Mouse (Mus musculus) liver, adult 2 months (tissue): Measurements from ENCODE around the gene Suv39h2. TPM values are rescaled to one million over a fixed set of nuclear protein-coding genes. Genes with fewer than 3 reads are reported as not detected.

ENCODE experiments used
- DNase-seq: peaks from one replicate; pipeline ENCODE4 v3.0.0-alpha.2; 2011; ENCODE audit warnings: low read depth, low spot score; ENCODE audit errors: extremely low read depth
- H3K27ac ChIP-seq: fragments of 200-500 bp; replicated peaks from 2 replicates; pipeline ENCODE4 v1.5.1; 2012; ENCODE audit warnings: low read depth, mild to moderate bottlenecking, control low read depth, inconsistent platforms, low read length; ENCODE audit not compliant: insufficient read depth
- H3K27me3 ChIP-seq: fragments of 200-500 bp; 2 replicates; pipeline ENCODE4 v1.6.1; 2012; ENCODE audit warnings: mild to moderate bottlenecking, moderate library complexity, low read length, inconsistent platforms; ENCODE audit not compliant: control insufficient read depth, insufficient read depth
- H3K36me3 ChIP-seq: fragments of 200-500 bp; 2 replicates; pipeline ENCODE4 v1.6.1; 2012; ENCODE audit warnings: low read length, inconsistent platforms; ENCODE audit not compliant: control insufficient read depth, insufficient read depth
- H3K4me1 ChIP-seq: fragments of 200-500 bp; 2 replicates; pipeline ENCODE4 v1.6.1; 2011; ENCODE audit warnings: low read length; ENCODE audit not compliant: control insufficient read depth, insufficient read depth
- H3K4me3 ChIP-seq: fragments of 200-500 bp; 2 replicates; pipeline ENCODE4 v1.5.1; 2011; ENCODE audit warnings: low read depth, mild to moderate bottlenecking, control low read depth, low read length, moderate library complexity; ENCODE audit not compliant: insufficient read depth
- H3K79me2 ChIP-seq: fragments of 200-500 bp; 2 replicates; pipeline ENCODE4 v1.6.1; 2012; ENCODE audit warnings: inconsistent platforms, mild to moderate bottlenecking, low read length, moderate library complexity; ENCODE audit not compliant: control insufficient read depth, insufficient read depth
- H3K9ac ChIP-seq: fragments of 200-500 bp; 2 replicates; pipeline ENCODE4 v1.6.1; 2012; ENCODE audit warnings: low read depth, mild to moderate bottlenecking, control low read depth, inconsistent platforms, low read length
- CTCF ChIP-seq: fragments of 200-500 bp; IDR thresholded peaks from 2 replicates; pipeline ENCODE4 v1.5.1; 2011; ENCODE audit warnings: low read depth, low read length, control low read depth
- POLR2A ChIP-seq: fragments of 200-500 bp; IDR thresholded peaks from 2 replicates; pipeline ENCODE4 v1.6.1; 2011; ENCODE audit warnings: low read length, control low read depth; ENCODE audit not compliant: insufficient read depth; ENCODE audit errors: extremely low read depth
- WGBS: fragments of 180-500 bp; shearing (Covaris S2); methylation state at CpG from one replicate; pipeline ENCODE4 v1.1.7; 2018; 5-methylcytosine and 5-hydroxymethylcytosine counted together
- polyA plus RNA-seq: library from polyadenylated mRNA; depleted of rRNA; stranded (reverse); fragments of >200 nt; gene quantifications from 2 replicates; pipeline ENCODE4 v1.2.3, GENCODE M21; 2012; rRNA removed
- total RNA-seq: library from RNA; depleted of rRNA; stranded (reverse); fragments of >200 nt; gene quantifications from 2 replicates; pipeline ENCODE4 v1.2.3, GENCODE M21; 2014; rRNA removed

The Suv39h2 gene
- 0.27 and 0.46 TPM in 2 replicates for total RNA-seq
- 0.12 and 0.13 TPM in 2 replicates for polyA plus RNA-seq

- Histone ChIP-seq H3K4me1 (peaks cover 7% of the 10 kb centered on the region), H3K27me3 (no peaks in the 10 kb centered on the region), H3K36me3 (no peaks in the 10 kb centered on the region), H3K4me3 (peak within 1 kb of the TSS; percentile 65), H3K27ac (peak within 1 kb of the TSS; percentile 14; the same call in 1 of the 2 replicates), H3K9ac (peak within 1 kb of the TSS; percentile 84), H3K79me2 (no peaks in the 10 kb centered on the region)
- peak; percentile 76 for DNase-seq
- TF ChIP-seq CTCF (no peak), POLR2A (peak; percentile 51; the same call in 1 of the 2 replicates)
- WGBS: under 1% methylated on average over 42 of the region's 42 CpGs
Measured at GRCm38 (mm10) chr2:3474861-3475283, at the start of gene Suv39h2. Gene Suv39h2 (minus strand): TSS chr2:3475031.

- DNase-seq: no peak
- Histone ChIP-seq H3K36me3 (no peaks in the 10 kb centered on the region), H3K79me2 (no peaks in the 10 kb centered on the region), H3K9ac (no peak overlapping the region), H3K27me3 (no peaks in the 10 kb centered on the region), H3K4me1 (no peaks in the 10 kb centered on the region), H3K27ac (no peak overlapping the region), H3K4me3 (no peak overlapping the region)
- WGBS: 86% methylated on average over 4 of the region's 4 CpGs
- TF ChIP-seq CTCF: no peak
- no peak for TF ChIP-seq POLR2A
Measured at GRCm38 (mm10) chr2:3522558-3522957, 47.7 kb upstream of the Suv39h2 start.

DNA sequence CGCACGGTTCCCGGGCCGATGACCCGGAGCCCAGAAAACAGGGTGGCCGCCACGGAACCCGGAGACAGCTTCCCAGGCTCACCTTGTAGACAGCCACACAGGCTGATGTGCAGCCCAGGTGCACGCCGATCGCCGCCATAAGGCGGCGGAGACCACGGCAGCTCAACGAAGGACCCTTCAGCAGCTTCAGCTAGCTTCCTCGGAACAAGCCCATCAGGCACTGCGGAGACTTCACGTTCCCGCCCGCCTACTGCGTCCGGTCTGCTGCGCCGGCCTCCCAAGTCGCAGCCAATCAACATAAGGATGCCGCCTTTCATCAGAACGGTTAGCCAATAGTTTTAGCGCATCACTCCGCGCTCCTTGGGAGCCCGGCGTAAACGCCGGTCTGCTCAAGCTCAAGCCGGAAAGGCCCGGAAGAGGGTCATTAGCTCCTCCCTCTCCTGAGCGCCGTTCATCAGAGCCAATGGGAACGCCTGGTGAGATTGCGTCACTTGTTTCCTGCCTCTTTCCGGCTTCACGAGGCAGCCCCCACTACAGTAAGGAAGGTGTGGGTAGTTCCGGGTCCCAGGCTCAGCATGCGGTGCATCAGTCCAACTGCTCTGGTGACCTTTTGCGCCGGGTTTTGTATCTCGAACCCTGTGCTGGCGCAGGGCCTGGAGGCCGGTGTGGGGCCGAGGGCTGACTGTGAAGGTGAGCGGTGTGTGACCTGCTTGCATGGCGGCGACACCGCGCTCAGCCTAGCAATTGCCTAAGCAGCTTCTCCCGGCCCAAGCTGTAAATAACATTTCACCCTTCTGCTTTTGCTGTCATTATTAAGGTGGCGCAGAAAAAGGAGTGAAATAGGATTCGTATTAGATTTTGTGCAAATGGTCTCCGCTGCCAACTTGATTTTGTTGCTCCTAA lies 38.0 kb upstream of the Suv39h2 start, which contains the start of the genes Gm45902, Hspa14 and Cdnf:
Gene Gm45902, minus strand, starts transcription at position 239 of the 903 bp plus-strand sequence.
Gene Hspa14, minus strand, starts transcription at position 263 of the 903 bp plus-strand sequence.
Gene Cdnf, plus strand, starts transcription at position 479 of the 903 bp plus-strand sequence.
- TF ChIP-seq CTCF: no peak
- peak; percentile 78 for TF ChIP-seq POLR2A
- H3K4me3 ChIP-seq: peak within 1 kb of the TSS; percentile 78
- WGBS: under 1% methylated on average over 60 of the region's 60 CpGs

DNA sequence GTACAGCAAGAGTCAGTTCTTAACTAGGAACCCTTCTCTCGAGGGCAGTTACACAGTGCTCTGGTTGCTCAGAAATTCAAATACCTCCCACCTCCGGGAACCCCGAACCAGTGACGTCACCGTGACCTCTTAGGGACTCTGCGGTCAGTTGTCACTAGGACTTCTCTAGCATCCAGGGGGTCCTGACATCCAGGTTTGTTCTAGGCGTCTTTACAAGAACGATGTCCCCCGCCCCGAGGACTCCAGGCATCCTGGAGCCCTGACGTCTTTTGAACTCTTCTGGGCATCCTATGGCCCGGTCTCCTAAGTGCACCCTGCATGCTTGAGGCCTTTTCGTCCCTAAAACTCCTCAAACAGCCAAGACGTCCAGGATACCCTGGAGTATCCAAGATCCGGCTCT lies 37.2 kb upstream of the Suv39h2 start:
- H3K36me3 ChIP-seq: peaks cover 14% of the 10 kb centered on the region; the same call in 1 of the 2 replicates
- H3K4me1 ChIP-seq: peaks cover 4% of the 10 kb centered on the region; the same call in 1 of the 2 replicates
- DNase-seq: peak; percentile 15
- TF ChIP-seq POLR2A: no peak
- no peak for TF ChIP-seq CTCF
- H3K27me3 ChIP-seq: no peaks in the 10 kb centered on the region
- peak overlapping the region; percentile 78 for H3K4me3 ChIP-seq
- H3K27ac ChIP-seq: 0 out of 2 replicates have a peak overlapping the region, but pooled peaks have one; percentile 24
- peak overlapping the region; percentile 75 for H3K9ac ChIP-seq
- WGBS: under 1% methylated on average over 15 of the region's 15 CpGs
- no peaks in the 10 kb centered on the region; the same call in 1 of the 2 replicates for H3K79me2 ChIP-seq

More for the DNA sequence above, 38.0 kb upstream of the Suv39h2 start, which contains the start of the genes Gm45902, Hspa14 and Cdnf:
- Histone ChIP-seq H3K9ac (peak within 1 kb of the TSS; percentile 75), H3K27me3 (no peaks in the 10 kb centered on the region), H3K79me2 (no peaks in the 10 kb centered on the region; the same call in 1 of the 2 replicates), H3K27ac (peak within 1 kb of the TSS; percentile 59), H3K4me1 (peaks cover 4% of the 10 kb centered on the region; the same call in 1 of the 2 replicates), H3K36me3 (peaks cover 14% of the 10 kb centered on the region; the same call in 1 of the 2 replicates)
- DNase-seq: peak; percentile 98

DNA sequence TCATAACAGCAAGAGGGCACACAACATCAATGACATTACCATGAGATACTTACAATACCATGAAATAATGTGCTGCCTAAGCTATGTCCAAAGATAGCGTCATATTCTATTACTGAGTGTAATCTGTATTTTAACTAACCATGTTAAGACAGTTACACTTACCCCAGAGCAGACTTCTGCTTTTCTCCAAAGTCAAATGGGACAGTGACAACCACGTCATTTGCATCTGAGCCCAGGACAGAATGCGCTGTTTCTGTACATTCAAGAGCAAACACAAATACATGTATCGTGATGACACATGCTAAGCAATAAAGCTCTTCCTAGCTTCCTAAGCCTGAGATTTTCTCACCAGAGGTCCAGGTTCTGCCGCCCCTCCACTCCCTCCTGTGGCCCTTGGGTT lies 26.1 kb upstream of the Suv39h2 start:
- H3K27me3 ChIP-seq: no peaks in the 10 kb centered on the region
- no peak overlapping the region for H3K27ac ChIP-seq
- no peaks in the 10 kb centered on the region for H3K4me1 ChIP-seq
- no peak overlapping the region for H3K4me3 ChIP-seq
- no peak for TF ChIP-seq POLR2A
- no peak for TF ChIP-seq CTCF
- DNase-seq: no peak
- WGBS: 97% methylated on average over 5 of the region's 5 CpGs
- H3K9ac ChIP-seq: no peak overlapping the region
- no peaks in the 10 kb centered on the region for H3K79me2 ChIP-seq
- H3K36me3 ChIP-seq: peaks cover 27% of the 10 kb centered on the region
